Mouse (Mus musculus) midbrain, embryonic 14.5 days (tissue): Measurements from ENCODE around the gene Glo1. TPM values are rescaled to one million over a fixed set of nuclear protein-coding genes. Genes with fewer than 3 reads are reported as not detected.
"Not testable (repeated sequence)": the region's sequence is repeated elsewhere in the genome, so short reads cannot be mapped to it uniquely, and the experiment has no call there.

ENCODE experiments used
- ATAC-seq: fragments of 200-750 bp; cut with Nextera tagmentation; 2 replicates; pipeline ENCODE4 v1.8.0; 2017; ENCODE audit warnings: moderate number of reproducible peaks, moderate library complexity; ENCODE audit not compliant: low FRiP score, low TSS enrichment
- DNase-seq: peaks from one replicate; pipeline ENCODE4 v3.0.0-alpha.2; 2015
- H3K27ac ChIP-seq: fragments of 300-500 bp; sonication (generic); replicated peaks from 2 replicates; pipeline ENCODE4 v1.5.1; 2014; ENCODE audit warnings: mild to moderate bottlenecking, low read depth, low read length, moderate library complexity
- H3K27me3 ChIP-seq: fragments of 300-500 bp; sonication (generic); 2 replicates; pipeline ENCODE4 v1.6.1; 2014; ENCODE audit warnings: low read length, control low read depth, mixed read lengths; ENCODE audit not compliant: control insufficient read depth, insufficient read depth
- H3K36me3 ChIP-seq: fragments of 300-500 bp; sonication (generic); 2 replicates; pipeline ENCODE4 v1.6.1; 2014; ENCODE audit warnings: low read length, control low read depth; ENCODE audit not compliant: control insufficient read depth, insufficient read depth
- H3K4me1 ChIP-seq: fragments of 300-500 bp; sonication (generic); 2 replicates; pipeline ENCODE4 v1.6.1; 2014; ENCODE audit warnings: mild to moderate bottlenecking, antibody characterized with exemption, low read length, control low read depth; ENCODE audit not compliant: control insufficient read depth, insufficient read depth
- H3K4me2 ChIP-seq: fragments of 300-500 bp; sonication (generic); 2 replicates; pipeline ENCODE4 v1.6.1; 2014; ENCODE audit warnings: mild to moderate bottlenecking, low read length, moderate library complexity
- H3K4me3 ChIP-seq: fragments of 300-500 bp; sonication (generic); replicated peaks from 2 replicates; pipeline ENCODE4 v1.5.1; 2014; ENCODE audit warnings: low read depth, low read length
- H3K9ac ChIP-seq: fragments of 300-500 bp; sonication (generic); replicated peaks from 2 replicates; pipeline ENCODE4 v1.6.1; 2014; ENCODE audit warnings: mild to moderate bottlenecking, low read length, moderate library complexity
- H3K9me3 ChIP-seq: fragments of 300-500 bp; sonication (generic); 2 replicates; pipeline ENCODE4 v1.6.1; 2016; ENCODE audit warnings: low read length, control low read depth, mixed read lengths; ENCODE audit not compliant: control insufficient read depth
- WGBS: fragments of 180-500 bp; shearing (Covaris S2); extraction: QIAGEN DNeasy Blood & Tissue Kit; methylation state at CpG from one replicate; pipeline ENCODE4 v1.1.7; 2014; 5-methylcytosine and 5-hydroxymethylcytosine counted together
- polyA plus RNA-seq: library from polyadenylated mRNA; unstranded; fragments of >200 nt; fragmentation: Nextera tagmentation; extraction: Ambion mirVana; gene quantifications from 2 replicates; pipeline ENCODE4 v1.2.1, GENCODE M21; 2014

The Glo1 gene
- polyA plus RNA-seq, 1 experiment from 2014 or later: 160 TPM

DNA sequence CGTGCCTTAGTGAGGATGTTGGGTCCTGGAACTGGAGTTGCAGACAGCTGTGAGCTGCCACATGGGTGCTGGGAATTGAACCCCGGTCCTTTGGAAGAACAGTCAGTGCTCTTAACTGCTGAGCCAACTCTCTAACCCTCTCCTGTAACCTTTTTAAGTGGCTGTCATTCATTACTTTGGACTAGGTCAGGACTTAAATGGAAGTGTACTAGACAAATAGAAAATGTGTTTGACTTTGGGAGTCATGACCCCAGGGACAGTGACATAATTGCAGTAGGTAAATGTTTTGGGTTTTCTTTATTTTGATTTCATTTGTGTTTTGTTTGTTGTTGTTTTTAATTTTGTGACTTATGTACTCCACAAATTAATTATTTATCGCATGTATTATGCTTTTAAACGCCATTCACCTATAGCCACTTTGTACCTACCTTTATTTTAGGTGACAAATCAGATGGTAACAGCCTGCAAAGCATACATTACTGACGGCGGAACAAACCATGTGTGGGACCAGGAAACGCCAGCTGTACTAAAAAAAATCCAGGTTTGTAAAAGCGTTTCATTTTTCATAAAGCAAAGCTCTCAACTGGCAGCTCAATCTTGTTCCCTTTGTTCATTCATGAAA is 31.0 kb upstream of the Glo1 start:
- 0 out of 2 replicates have a peak, but pooled peaks cover 3% of the 10 kb centered on the region for H3K4me1 ChIP-seq
- 0 out of 2 replicates have a peak overlapping the region, but pooled peaks have one; percentile 39 for H3K27ac ChIP-seq
- DNase-seq (no peak), ATAC-seq (no peak)
- H3K36me3 ChIP-seq: no peaks in the 10 kb centered on the region
- peak overlapping the region; percentile 31 for H3K9ac ChIP-seq
- H3K4me3 ChIP-seq: peak overlapping the region; percentile 29
- no peaks in the 10 kb centered on the region for H3K9me3 ChIP-seq
- WGBS: 45% methylated on average over 8 of the region's 8 CpGs
- no peaks in the 10 kb centered on the region for H3K27me3 ChIP-seq
- peak overlapping the region; percentile 53 for H3K4me2 ChIP-seq

DNA sequence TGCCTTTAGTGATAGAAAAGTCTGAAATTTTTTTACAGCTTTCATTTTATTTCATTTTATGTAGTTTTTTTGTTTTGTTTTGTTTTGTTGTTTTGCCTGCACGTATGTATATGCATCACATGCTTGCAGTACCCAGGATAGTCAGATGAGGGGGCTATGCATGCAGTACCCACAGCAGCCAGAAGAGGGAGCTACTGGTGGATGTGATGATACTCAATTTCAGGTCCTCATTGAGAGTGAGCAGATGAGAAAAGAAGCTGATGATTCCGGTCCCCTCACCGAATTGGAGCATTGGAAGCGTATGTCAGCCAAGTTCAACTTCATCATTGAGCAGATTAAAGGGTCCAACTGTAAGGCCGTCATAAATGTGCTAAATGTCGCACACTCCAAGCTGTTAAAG is 26.3 kb upstream of the Glo1 start:
- Histone ChIP-seq H3K27me3 (no peaks in the 10 kb centered on the region), H3K9ac (no peak overlapping the region), H3K4me1 (no peaks in the 10 kb centered on the region), H3K36me3 (no peaks in the 10 kb centered on the region), H3K4me2 (no peak overlapping the region), H3K27ac (no peak overlapping the region), H3K9me3 (no peaks in the 10 kb centered on the region), H3K4me3 (no peak overlapping the region)
- DNase-seq: no peak
- 96% methylated on average over 6 of the region's 6 CpGs for WGBS
- no peak for ATAC-seq

DNA sequence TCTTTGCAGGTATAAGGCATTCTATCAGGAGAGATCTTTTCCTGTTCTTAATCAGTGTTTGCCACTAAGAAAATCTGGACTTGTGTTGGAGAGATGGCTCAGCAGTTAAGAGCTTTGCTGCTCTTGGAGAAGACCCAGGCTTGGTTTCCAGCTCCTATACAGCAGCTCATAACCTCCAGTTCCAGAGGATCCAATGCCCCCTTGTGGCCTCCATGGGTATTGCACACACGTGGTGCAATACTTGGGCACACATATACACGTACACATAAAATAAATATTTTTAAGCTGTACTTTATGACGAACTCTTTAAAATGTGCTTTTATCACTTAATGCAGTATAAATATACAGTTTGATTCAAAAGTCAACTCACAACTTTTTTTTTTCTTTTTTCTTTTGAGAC is 22.1 kb upstream of the Glo1 start:
- no peaks in the 10 kb centered on the region for H3K27me3 ChIP-seq
- WGBS: 94% methylated on average over 3 of the region's 3 CpGs
- no peaks in the 10 kb centered on the region for H3K9me3 ChIP-seq
- no peaks in the 10 kb centered on the region for H3K36me3 ChIP-seq
- DNase-seq (no peak), ATAC-seq (no peak)
- H3K4me3 ChIP-seq: no peak overlapping the region
- H3K27ac ChIP-seq: no peak overlapping the region
- H3K9ac ChIP-seq: no peak overlapping the region
- H3K4me1 ChIP-seq: no peaks in the 10 kb centered on the region
- H3K4me2 ChIP-seq: no peak overlapping the region

DNA sequence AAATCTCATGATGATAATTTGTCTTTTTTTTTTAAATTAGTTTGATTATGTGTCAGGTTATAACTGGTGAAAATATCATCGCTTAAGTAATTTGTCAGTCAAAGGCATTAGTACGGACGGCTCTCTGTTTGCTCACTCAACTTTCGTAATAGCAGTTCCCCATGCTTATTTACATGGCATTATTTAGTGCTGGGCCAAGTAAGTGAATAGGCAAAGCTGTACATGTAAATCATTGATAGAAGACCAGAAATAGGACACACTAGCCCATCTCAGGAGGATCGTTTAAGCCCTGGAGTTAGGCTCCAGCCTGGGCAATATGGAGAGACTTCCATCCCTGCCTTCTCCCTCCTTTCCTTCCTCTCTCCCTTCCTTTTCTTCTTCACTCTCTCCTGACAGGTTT is 14.2 kb upstream of the Glo1 start:
- Histone ChIP-seq H3K4me2 (no peak overlapping the region), H3K27me3 (no peaks in the 10 kb centered on the region), H3K36me3 (no peaks in the 10 kb centered on the region), H3K27ac (no peak overlapping the region), H3K9me3 (no peaks in the 10 kb centered on the region), H3K4me1 (0 out of 2 replicates have a peak, but pooled peaks cover 3% of the 10 kb centered on the region), H3K4me3 (no peak overlapping the region), H3K9ac (no peak overlapping the region)
- DNase-seq (no peak), ATAC-seq (no peak)
- WGBS: 93% methylated on average over 5 of the region's 5 CpGs

DNA sequence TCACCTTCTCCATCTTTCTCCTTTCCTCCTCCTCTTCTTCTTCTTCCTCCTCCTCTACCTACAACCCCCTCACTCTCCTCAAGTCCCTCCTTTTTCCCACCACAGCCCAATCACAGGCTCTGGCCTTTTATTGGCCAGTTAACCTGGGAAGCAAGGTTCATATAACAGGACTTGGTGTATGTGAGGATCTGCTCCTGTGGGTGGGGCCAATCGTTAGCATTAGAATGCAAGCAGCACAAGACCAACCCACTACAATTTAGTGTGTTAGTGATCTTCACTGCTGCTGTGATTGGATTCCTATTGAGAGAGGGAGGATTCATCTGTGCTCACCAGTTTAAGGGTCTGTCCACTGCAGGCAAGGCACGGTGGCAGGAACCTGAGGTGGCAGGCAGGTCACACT is 12.3 kb upstream of the Glo1 start:
- Histone ChIP-seq H3K27me3 (no peaks in the 10 kb centered on the region), H3K4me2 (no peak overlapping the region), H3K27ac (no peak overlapping the region), H3K9ac (no peak overlapping the region), H3K36me3 (no peaks in the 10 kb centered on the region), H3K4me1 (0 out of 2 replicates have a peak, but pooled peaks cover 3% of the 10 kb centered on the region), H3K4me3 (no peak overlapping the region), H3K9me3 (no peaks in the 10 kb centered on the region)
- 71% methylated on average over 2 of the region's 2 CpGs for WGBS
- DNase-seq (no peak), ATAC-seq (no peak)

DNA sequence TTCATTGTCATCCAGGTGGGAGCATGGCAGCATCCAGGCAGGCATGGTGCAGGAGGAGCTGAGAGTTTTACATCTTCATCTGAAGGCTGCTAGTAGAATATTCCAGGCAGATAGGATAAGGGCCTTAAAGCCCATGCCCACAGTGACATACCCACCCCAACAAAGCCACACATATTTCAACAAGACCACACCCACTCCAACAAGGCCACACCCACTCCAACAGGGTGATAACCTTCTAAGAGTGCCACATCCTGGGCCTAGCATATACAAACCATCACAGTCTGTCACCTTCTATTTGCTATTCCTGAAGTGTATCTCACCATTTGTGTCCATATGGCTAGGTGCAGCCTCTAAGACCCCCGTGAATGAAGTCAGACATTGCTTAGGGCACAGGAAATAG is 11.0 kb upstream of the Glo1 start:
- H3K27me3 ChIP-seq: no peaks in the 10 kb centered on the region
- DNase-seq (no peak), ATAC-seq (no peak)
- no peaks in the 10 kb centered on the region for H3K9me3 ChIP-seq
- H3K27ac ChIP-seq: no peak overlapping the region
- H3K36me3 ChIP-seq: no peaks in the 10 kb centered on the region
- H3K4me2 ChIP-seq: no peak overlapping the region
- no peak overlapping the region for H3K9ac ChIP-seq
- H3K4me1 ChIP-seq: 0 out of 2 replicates have a peak, but pooled peaks cover 3% of the 10 kb centered on the region
- H3K4me3 ChIP-seq: no peak overlapping the region
- WGBS: 68% methylated on average over 1 of the region's 1 CpGs

DNA sequence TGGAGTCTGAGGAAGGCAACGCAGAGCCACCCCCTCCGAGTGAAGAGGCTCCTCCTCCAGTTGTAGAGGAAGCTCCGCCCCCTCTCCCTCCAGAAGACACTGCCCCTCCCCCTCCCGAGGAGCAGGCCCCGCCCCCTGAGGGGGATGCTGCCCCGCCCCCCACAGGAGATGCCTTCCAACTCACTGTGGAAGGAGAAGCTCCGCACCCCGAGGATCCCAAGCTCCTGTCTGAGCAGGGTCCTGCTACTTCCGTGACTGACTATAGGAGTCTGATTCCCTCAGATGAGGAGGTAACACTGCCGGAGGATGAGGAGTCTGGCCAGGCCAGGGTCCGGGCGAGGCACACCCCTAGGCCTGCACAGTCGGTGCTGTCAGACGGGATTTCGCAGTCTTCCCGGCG is 8.7 kb upstream of the Glo1 start:
- no peaks in the 10 kb centered on the region for H3K27me3 ChIP-seq
- H3K27ac ChIP-seq: no peak overlapping the region
- no peak overlapping the region for H3K9ac ChIP-seq
- WGBS: 12% methylated on average over 17 of the region's 17 CpGs
- peak overlapping the region; percentile 19; the same call in 1 of the 2 replicates for H3K4me2 ChIP-seq
- DNase-seq (peak; percentile 49), ATAC-seq (no peak)
- no peaks in the 10 kb centered on the region for H3K36me3 ChIP-seq
- 0 out of 2 replicates have a peak, but pooled peaks cover 3% of the 10 kb centered on the region for H3K4me1 ChIP-seq
- H3K9me3 ChIP-seq: no peaks in the 10 kb centered on the region
- no peak overlapping the region for H3K4me3 ChIP-seq

DNA sequence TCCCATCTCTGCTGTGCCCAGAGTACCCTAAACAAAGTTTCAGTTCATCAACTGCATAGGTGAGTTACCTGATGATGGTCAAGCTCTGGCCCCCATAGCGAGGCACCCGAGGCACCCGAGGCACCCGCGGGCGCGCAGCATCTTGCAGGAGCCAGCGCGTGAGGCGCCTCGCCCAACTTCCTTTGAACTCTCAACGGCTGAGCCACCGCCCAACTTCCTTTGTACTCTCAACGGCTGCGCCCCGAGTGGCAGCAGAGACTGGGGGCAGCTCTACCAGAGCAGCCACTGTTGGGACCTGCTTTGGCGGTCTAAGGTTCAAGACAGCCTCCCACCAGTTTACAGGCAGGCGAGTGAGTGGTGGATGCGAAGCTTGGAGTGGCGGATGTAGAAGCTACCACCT is 2.5 kb downstream of the Glo1 start, which contains the start of gene Dnah8:
Gene Dnah8, plus strand, starts transcription at position 223 of the 400 bp plus-strand sequence.
- no CpG with 5 or more reads among the region's 20 CpGs for WGBS
- H3K36me3 ChIP-seq, DNase-seq, ATAC-seq, H3K9me3 ChIP-seq, H3K27me3 ChIP-seq, H3K4me2 ChIP-seq, H3K4me3 ChIP-seq, H3K9ac ChIP-seq, H3K27ac ChIP-seq, H3K4me1 ChIP-seq: not testable (repeated sequence)

DNA sequence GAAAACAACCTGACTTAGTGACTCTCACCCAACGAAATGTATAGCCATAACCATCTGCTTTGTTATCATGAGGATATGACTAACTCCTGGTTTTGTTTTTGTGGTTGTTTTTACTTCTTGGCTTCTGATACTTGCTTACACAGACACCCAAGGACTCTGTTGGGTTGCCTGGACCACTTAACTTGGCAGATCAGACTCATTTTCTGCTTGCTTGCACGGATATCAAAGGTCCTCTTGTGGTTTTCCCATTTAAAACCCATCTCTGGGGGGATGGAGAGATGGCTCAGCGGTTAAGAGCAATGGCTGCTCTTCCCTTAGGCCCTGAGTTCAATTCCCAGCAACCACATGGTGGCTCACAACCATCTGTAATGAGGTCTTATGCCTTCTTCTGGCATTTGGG is 3.5 kb downstream of the Glo1 start:
- Histone ChIP-seq H3K27me3 (no peaks in the 10 kb centered on the region), H3K27ac (no peak overlapping the region), H3K9ac (no peak overlapping the region), H3K36me3 (no peaks in the 10 kb centered on the region), H3K4me3 (no peak overlapping the region), H3K4me2 (no peak overlapping the region), H3K9me3 (no peaks in the 10 kb centered on the region), H3K4me1 (no peaks in the 10 kb centered on the region)
- 82% methylated on average over 3 of the region's 3 CpGs for WGBS
- ATAC-seq (no peak), DNase-seq (no peak)
